Mouse (Mus musculus) liver, adult 2 months (tissue): ENCODE data around the gene Unc119b.
"Not testable (repeated sequence)": the region's sequence is repeated elsewhere in the genome, so short reads cannot be mapped to it uniquely, and the experiment has no call there.

Experiments
- CTCF ChIP-seq: fragments of 200-500 bp; IDR thresholded peaks from 2 replicates; pipeline ENCODE4 v1.5.1; 2011; ENCODE audit warnings: low read depth, low read length, control low read depth
- POLR2A ChIP-seq: fragments of 200-500 bp; IDR thresholded peaks from 2 replicates; pipeline ENCODE4 v1.6.1; 2011; ENCODE audit warnings: low read length, control low read depth; ENCODE audit not compliant: insufficient read depth; ENCODE audit errors: extremely low read depth

GRCm38 (mm10) chr5:115073306-115073705 is 61.5 kb downstream of the Unc119b start:
- TF ChIP-seq POLR2A, CTCF: not testable (repeated sequence)
